In genomic region chr9:58490391-58490790, GRCm38 (mm10) we compare ENCODE assay signal across 11 mouse cellular contexts. TPM values are rescaled to one million over a fixed set of nuclear protein-coding genes. Genes with fewer than 3 reads are reported as not detected.
DNase-seq lines count a peak whose midpoint lies in the region; ATAC-seq lines count a peak whose summit lies in the region.
"Had no signal": no experiment of that assay in that cellular context is flagged by ENCODE, and none has a peak within 500 bp of the region (broad histone marks: within the 10 kb centered on the region; RNA-seq: fewer than 3 reads in every experiment).

No protein-coding gene starts in this region.

- H3K9ac ChIP-seq in heart, embryonic 13.5 days = no peak overlapping the region
- no peak overlapping the region for H3K9ac ChIP-seq in heart, embryonic 11.5 days (ENCODE audit: low read depth, low read length)
- peak overlapping the region; percentile 87 for H3K9ac ChIP-seq in hindbrain, embryonic 13.5 days
- no peak overlapping the region for H3K9ac ChIP-seq in liver, embryonic 11.5 days (ENCODE audit: low read depth, low read length)

- H3K36me3 ChIP-seq in heart, embryonic 13.5 days = no peaks in the 10 kb centered on the region
- no peaks in the 10 kb centered on the region for H3K36me3 ChIP-seq in heart, embryonic 11.5 days (ENCODE audit: control insufficient read depth, insufficient read depth, low read length)
- H3K36me3 ChIP-seq in embryonic facial prominence, embryonic 10.5 days (replicated peaks) = peaks cover 3% of the 10 kb centered on the region; the same call in 1 of the 2 replicates
- peaks cover 8% of the 10 kb centered on the region for H3K36me3 ChIP-seq in hindbrain, embryonic 13.5 days
- no peaks in the 10 kb centered on the region for H3K36me3 ChIP-seq in liver, embryonic 11.5 days (ENCODE audit: control insufficient read depth, insufficient read depth, low read length)

- H3K4me1 ChIP-seq in heart, embryonic 13.5 days = peaks cover 22% of the 10 kb centered on the region
- peaks cover 13% of the 10 kb centered on the region for H3K4me1 ChIP-seq in heart, embryonic 11.5 days (ENCODE audit: control insufficient read depth, insufficient read depth, low read length)
- H3K4me1 ChIP-seq in embryonic facial prominence, embryonic 10.5 days = peaks cover 45% of the 10 kb centered on the region
- H3K4me1 ChIP-seq in hindbrain, embryonic 13.5 days (replicated peaks) = peaks cover 63% of the 10 kb centered on the region
- peaks cover 6% of the 10 kb centered on the region; the same call in 1 of the 2 replicates for H3K4me1 ChIP-seq in liver, embryonic 11.5 days (replicated peaks; ENCODE audit: control insufficient read depth, insufficient read depth, low read length)

- no peak for DNase-seq in embryonic facial prominence, embryonic 10.5 days (ENCODE audit: low spot score)
- DNase-seq in lung, postnatal 36 days = peak; percentile 20
- DNase-seq in urinary bladder, adult 18-20 months (ENCODE audit: low spot score in 2 of 2) = no peak
- no peak for DNase-seq in B cell, adult 2 months
- DNase-seq in liver, embryonic 11.5 days (ENCODE audit: low spot score) = no peak
- DNase-seq: cerebellum, postnatal 10 days; heart, postnatal 10 days; left cerebral cortex, postnatal 4 days had no signal

- H3K27me3 ChIP-seq in heart, embryonic 13.5 days (replicated peaks) = peaks cover 65% of the 10 kb centered on the region
- H3K27me3 ChIP-seq in heart, embryonic 11.5 days (ENCODE audit: control insufficient read depth, insufficient read depth, low read length) = peaks cover 43% of the 10 kb centered on the region
- peaks cover 73% of the 10 kb centered on the region for H3K27me3 ChIP-seq in embryonic facial prominence, embryonic 10.5 days (replicated peaks; ENCODE audit: low read depth, poor library complexity, severe bottlenecking)
- H3K27me3 ChIP-seq in hindbrain, embryonic 13.5 days = peaks cover 38% of the 10 kb centered on the region
- peaks cover 65% of the 10 kb centered on the region for H3K27me3 ChIP-seq in liver, embryonic 11.5 days (replicated peaks; ENCODE audit: control insufficient read depth, insufficient read depth, low read length)

- WGBS in heart, embryonic 13.5 days = 61% methylated on average over 2 of the region's 2 CpGs
- 51% methylated on average over 2 of the region's 2 CpGs for WGBS in heart, embryonic 11.5 days (ENCODE audit: insufficient replicate concordance)
- WGBS in embryonic facial prominence, embryonic 10.5 days = 50% methylated on average over 2 of the region's 2 CpGs
- 70% methylated on average over 2 of the region's 2 CpGs for WGBS in hindbrain, embryonic 13.5 days
- WGBS in liver, embryonic 11.5 days = 66% methylated on average over 2 of the region's 2 CpGs

- no peak for ATAC-seq in heart, embryonic 13.5 days (ENCODE audit: extremely low read depth, insufficient number of reproducible peaks, low FRiP score, low TSS enrichment)
- no peak for ATAC-seq in heart, embryonic 11.5 days (replicated peaks; ENCODE audit: insufficient number of reproducible peaks, low FRiP score, low TSS enrichment)
- ATAC-seq in hindbrain, embryonic 13.5 days (ENCODE audit: low FRiP score) = no peak
- ATAC-seq in liver, embryonic 11.5 days (replicated peaks; ENCODE audit: low FRiP score) = no peak

- no peaks in the 10 kb centered on the region for H3K9me3 ChIP-seq in heart, embryonic 13.5 days
- no peaks in the 10 kb centered on the region for H3K9me3 ChIP-seq in heart, embryonic 11.5 days (replicated peaks; ENCODE audit: control insufficient read depth, low read length)
- H3K9me3 ChIP-seq in embryonic facial prominence, embryonic 10.5 days = no peaks in the 10 kb centered on the region
- no peaks in the 10 kb centered on the region for H3K9me3 ChIP-seq in hindbrain, embryonic 13.5 days
- H3K9me3 ChIP-seq in liver, embryonic 11.5 days (ENCODE audit: control insufficient read depth, low read length) = no peaks in the 10 kb centered on the region

- no peak overlapping the region for H3K4me2 ChIP-seq in heart, embryonic 13.5 days
- no peak overlapping the region for H3K4me2 ChIP-seq in heart, embryonic 11.5 days
- H3K4me2 ChIP-seq in hindbrain, embryonic 13.5 days = peak overlapping the region; percentile 91
- H3K4me2 ChIP-seq in liver, embryonic 11.5 days = no peak overlapping the region

- 0 out of 2 replicates have a peak overlapping the region, but pooled peaks have one; percentile 72 for H3K4me3 ChIP-seq in heart, embryonic 13.5 days
- no peak overlapping the region for H3K4me3 ChIP-seq in heart, embryonic 11.5 days (ENCODE audit: low read depth, low read length)
- peak overlapping the region; percentile 79; the same call in 1 of the 2 replicates for H3K4me3 ChIP-seq in embryonic facial prominence, embryonic 10.5 days
- peak overlapping the region; percentile 75 for H3K4me3 ChIP-seq in hindbrain, embryonic 13.5 days
- no peak overlapping the region for H3K4me3 ChIP-seq in liver, embryonic 11.5 days (ENCODE audit: low read depth, low read length)

- no peak overlapping the region for H3K27ac ChIP-seq in heart, embryonic 13.5 days (replicated peaks)
- H3K27ac ChIP-seq in heart, embryonic 11.5 days (ENCODE audit: low read depth, low read length) = no peak overlapping the region
- no peak overlapping the region for H3K27ac ChIP-seq in embryonic facial prominence, embryonic 10.5 days (replicated peaks)
- H3K27ac ChIP-seq in hindbrain, embryonic 13.5 days = no peak overlapping the region
- H3K27ac ChIP-seq in liver, embryonic 11.5 days (ENCODE audit: low read depth, low read length) = no peak overlapping the region

RNA-seq across cellular contexts. Expression of gene Insyn1, which starts 2.0 kb away (rescaled TPM):
- 0.74 and 1.1 TPM in 2 replicates for polyA plus RNA-seq in heart, embryonic 13.5 days (2015; fragmentation: Nextera tagmentation; extraction: Ambion mirVana)
- polyA plus RNA-seq in heart, embryonic 11.5 days (2014; fragmentation: Nextera tagmentation; extraction: Ambion mirVana) = 0.82 and 1.6 TPM in 2 replicates
- 0.85 and 1.1 TPM in 2 replicates for polyA plus RNA-seq in embryonic facial prominence, embryonic 10.5 days (2016; fragmentation: Nextera tagmentation; extraction: Ambion mirVana)
- 5.0 and 6.8 TPM in 2 replicates for polyA plus RNA-seq in hindbrain, embryonic 13.5 days (2015; fragmentation: Nextera tagmentation; extraction: Ambion mirVana)
- 0.30 and 0.43 TPM in 2 replicates for polyA plus RNA-seq in liver, embryonic 11.5 days (2014; fragmentation: Nextera tagmentation; extraction: Ambion mirVana)

Comparison
In these comparisons a context has a peak if more than half of its experiments do, and no peak if none do; other contexts are left out.
1. H3K4me3 ChIP-seq: peak in heart, embryonic 13.5 days (single experiment), embryonic facial prominence, embryonic 10.5 days (single experiment) and hindbrain, embryonic 13.5 days (single experiment); none in heart, embryonic 11.5 days (single experiment) and liver, embryonic 11.5 days (single experiment).